Mouse (Mus musculus) erythroblast, embryonic 14.5 days (primary cell): Measurements from ENCODE around the gene Ddx3x. TPM values are rescaled to one million over a fixed set of nuclear protein-coding genes. Genes with fewer than 3 reads are reported as not detected.

ENCODE experiments used
- H3K27me3 ChIP-seq: 2 replicates; pipeline ENCODE4 v1.6.1; 2012; ENCODE audit warnings: inconsistent platforms; ENCODE audit not compliant: control insufficient read depth
- H3K36me3 ChIP-seq: 2 replicates; pipeline ENCODE4 v1.6.1; 2012; ENCODE audit warnings: mild to moderate bottlenecking, inconsistent platforms; ENCODE audit not compliant: control insufficient read depth
- H3K4me1 ChIP-seq: 2 replicates; pipeline ENCODE4 v1.6.1; 2012; ENCODE audit warnings: inconsistent platforms; ENCODE audit not compliant: control insufficient read depth
- H3K4me3 ChIP-seq: replicated peaks from 2 replicates; pipeline ENCODE3; 2012; ENCODE audit warnings: moderate library complexity, mild to moderate bottlenecking, inconsistent platforms
- H3K9me3 ChIP-seq: 2 replicates; pipeline ENCODE4 v1.6.1; 2012; ENCODE audit warnings: low read length, inconsistent platforms, mixed read lengths; ENCODE audit not compliant: control insufficient read depth
- GATA1 ChIP-seq: IDR thresholded peaks from 2 replicates; pipeline ENCODE4 v1.6.1; 2012; ENCODE audit warnings: low read length, inconsistent platforms, mixed read lengths
- TAL1 ChIP-seq: IDR thresholded peaks from 3 replicates; pipeline ENCODE4 v1.6.1; 2012; ENCODE audit warnings: low read length, inconsistent platforms, mixed read lengths
- polyA plus RNA-seq: library from polyadenylated mRNA; stranded (reverse); fragments of >175 nt; gene quantifications from 2 replicates; pipeline ENCODE4 v1.2.3, GENCODE M21; 2012

Ddx3x gene
- polyA plus RNA-seq, 1 experiment, result 0.49 TPM

DNA sequence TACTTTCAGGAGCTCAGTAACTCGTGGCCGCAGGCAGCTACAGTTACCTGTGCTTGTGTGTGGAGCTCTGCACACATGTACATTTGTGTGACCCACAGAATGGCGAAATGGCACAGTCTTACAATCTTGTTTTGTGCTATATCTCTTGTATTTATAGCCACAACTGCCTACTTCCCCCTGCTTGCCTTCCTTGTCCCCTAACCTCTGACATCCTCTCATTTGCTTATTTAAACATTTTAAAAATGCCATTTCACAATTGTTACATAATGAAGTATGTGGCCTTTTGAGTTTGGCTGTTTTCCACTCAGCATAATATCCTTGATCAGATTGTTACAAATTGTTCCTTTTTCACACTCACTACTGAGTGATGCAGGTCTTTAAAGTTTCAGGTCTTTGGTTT, 25.4 kb downstream of the Ddx3x start:
- TF ChIP-seq GATA1, result no peak
- TF ChIP-seq TAL1, result no peak
- H3K27me3 ChIP-seq, result no peaks in the 10 kb centered on the region
- no peak overlapping the region for H3K4me3 ChIP-seq
- H3K36me3 ChIP-seq, result no peaks in the 10 kb centered on the region
- no peaks in the 10 kb centered on the region for H3K4me1 ChIP-seq
- no peaks in the 10 kb centered on the region for H3K9me3 ChIP-seq

DNA sequence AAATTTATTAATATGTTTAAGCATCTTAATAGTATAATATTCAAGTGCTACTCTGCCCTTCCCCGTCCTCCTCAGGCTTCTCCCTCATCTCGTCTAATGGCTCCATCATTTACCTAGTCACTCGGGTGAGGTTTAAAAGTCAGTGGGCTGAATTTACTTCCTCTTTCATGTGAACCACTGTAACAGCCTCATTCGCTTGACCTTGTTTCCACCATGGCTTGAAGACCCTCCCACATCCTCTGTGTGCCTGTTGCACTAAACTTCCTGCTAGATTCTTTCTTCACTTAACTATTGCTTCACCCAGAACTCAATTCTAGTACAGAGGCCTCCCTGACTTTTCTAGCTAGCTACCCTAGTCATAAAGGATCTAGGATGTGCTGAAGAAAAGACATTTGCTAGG, 30.6 kb downstream of the Ddx3x start:
- no peaks in the 10 kb centered on the region for H3K4me1 ChIP-seq
- no peaks in the 10 kb centered on the region for H3K36me3 ChIP-seq
- H3K9me3 ChIP-seq, result no peaks in the 10 kb centered on the region
- TF ChIP-seq TAL1, result no peak
- no peak for TF ChIP-seq GATA1
- no peak overlapping the region for H3K4me3 ChIP-seq
- no peaks in the 10 kb centered on the region for H3K27me3 ChIP-seq

GRCm38 (mm10) chrX:13329611-13330010, 48.8 kb downstream of the Ddx3x start:
- H3K4me1 ChIP-seq, result no peaks in the 10 kb centered on the region
- H3K27me3 ChIP-seq, result no peaks in the 10 kb centered on the region
- no peaks in the 10 kb centered on the region for H3K9me3 ChIP-seq
- H3K36me3 ChIP-seq, result no peaks in the 10 kb centered on the region
- TF ChIP-seq TAL1, result no peak
- TF ChIP-seq GATA1, result no peak
- no peak overlapping the region for H3K4me3 ChIP-seq

Other genes with a start within 250 kb of the Ddx3x start
- 0.15 and 0.18 TPM in 2 replicates for gene Usp9x, start 209.5 kb upstream of the Ddx3x start, polyA plus RNA-seq
- not detected in 2 replicates for gene Nyx, start 185.1 kb downstream of the Ddx3x start, polyA plus RNA-seq